Mouse (Mus musculus): ENCODE measurements around the gene Vps52. TPM values are rescaled to one million over a fixed set of nuclear protein-coding genes. Genes with fewer than 3 reads are reported as not detected.
"Not testable (repeated sequence)": the region's sequence is repeated elsewhere in the genome, so short reads cannot be mapped to it uniquely, and the experiment has no call there.

Vps52 gene
- total RNA-seq, 4 experiments from 2014 or later, result 58.6 to 83.5 (median 69.6) TPM

GRCm38 (mm10) chr17:33943454-33943853 is 12.2 kb upstream of the Vps52 start:
- no peak for DNase-seq

GRCm38 (mm10) chr17:33947430-33948089 is 8.1 kb upstream of the Vps52 start:
- no peak for DNase-seq

- no peak for DNase-seq
Measured at GRCm38 (mm10) chr17:33948090-33948904, 7.3 kb upstream of the Vps52 start.

GRCm38 (mm10) chr17:33948905-33949537 is 6.6 kb upstream of the Vps52 start:
- DNase-seq, result no peak

GRCm38 (mm10) chr17:33950131-33950625 is 5.4 kb upstream of the Vps52 start:
- no peak for DNase-seq

GRCm38 (mm10) chr17:33951021-33951946 is 4.3 kb upstream of the Vps52 start, which contains the start of gene B3galt4:
Gene B3galt4, minus strand, starts transcription at chr17:33951488.
- DNase-seq, result peak; percentile 83

- DNase-seq, result not testable (repeated sequence)
Measured at GRCm38 (mm10) chr17:33952015-33952414, 3.6 kb upstream of the Vps52 start.

GRCm38 (mm10) chr17:33952879-33953278 is 2.7 kb upstream of the Vps52 start:
- no peak for DNase-seq

GRCm38 (mm10) chr17:33953310-33953709 is 2.3 kb upstream of the Vps52 start:
- no peak for DNase-seq

GRCm38 (mm10) chr17:33953961-33954565 is 1.5 kb upstream of the Vps52 start:
- DNase-seq, result no peak

GRCm38 (mm10) chr17:33954646-33955554 is 712 bp upstream of the Vps52 start:
- no peak for DNase-seq

- no peak for DNase-seq
Measured at GRCm38 (mm10) chr17:33956336-33956735, 724 bp downstream of the Vps52 start.

- no peak for DNase-seq
Measured at GRCm38 (mm10) chr17:33957493-33957892, 1.9 kb downstream of the Vps52 start.

GRCm38 (mm10) chr17:33958451-33958850 is 2.8 kb downstream of the Vps52 start:
- no peak for DNase-seq

- DNase-seq, result no peak
Measured at GRCm38 (mm10) chr17:33959135-33959534, 3.5 kb downstream of the Vps52 start.

GRCm38 (mm10) chr17:33959948-33960347 is 4.3 kb downstream of the Vps52 start:
- DNase-seq, result no peak

GRCm38 (mm10) chr17:33962876-33963275 is 7.3 kb downstream of the Vps52 start:
- DNase-seq, result no peak

GRCm38 (mm10) chr17:33965082-33965845 is 9.7 kb downstream of the Vps52 start:
- no peak for DNase-seq

- no peak for DNase-seq
Measured at GRCm38 (mm10) chr17:33965846-33966550, 10.4 kb downstream of the Vps52 start.
